Mouse (Mus musculus): Measurements from ENCODE around the gene Il31.

GRCm38 (mm10) chr5:123444069-123444468 is 45.2 kb downstream of the Il31 start:
- TF ChIP-seq CHD2 (IDR thresholded peaks at IDR 0.05; ENCODE audit: low read depth, low read length) (no peak), ZC3H11A (IDR thresholded peaks at IDR 0.05; ENCODE audit: borderline replicate concordance, low read depth, low read length) (peak; percentile 61; the same call in 1 of the 2 replicates), ZNF384 (IDR thresholded peaks at IDR 0.05; ENCODE audit: low read depth, low read length) (no peak), HCFC1 (IDR thresholded peaks at IDR 0.05; ENCODE audit: borderline replicate concordance, insufficient read depth, low read length) (no peak), MAFK (IDR thresholded peaks at IDR 0.05; ENCODE audit: insufficient read depth, low read depth, low read length) (no peak)
